Mouse (Mus musculus): ENCODE measurements around the gene Mturn.

- TF ChIP-seq POLR2A (IDR thresholded peaks at IDR 0.05; ENCODE audit: borderline replicate concordance, extremely low read depth, insufficient read depth, insufficient read length, poor library complexity, severe bottlenecking) (no peak), CTCF (IDR thresholded peaks at IDR 0.05; ENCODE audit: borderline replicate concordance, extremely low read depth, insufficient read depth, insufficient read length) (no peak)
Observed at GRCm38 (mm10) chr6:54643181-54643580, 38.2 kb upstream of the Mturn start.
